Mouse (Mus musculus): ENCODE results near the gene Slc4a3. TPM values are rescaled to one million over a fixed set of nuclear protein-coding genes. Genes with fewer than 3 reads are reported as not detected.
A peak's percentile ranks its signal among the peaks of the same experiment; 100 is the strongest.

Slc4a3 gene
- polyA plus RNA-seq, 1 experiment from 2014 or later = 25.4 TPM

DNA sequence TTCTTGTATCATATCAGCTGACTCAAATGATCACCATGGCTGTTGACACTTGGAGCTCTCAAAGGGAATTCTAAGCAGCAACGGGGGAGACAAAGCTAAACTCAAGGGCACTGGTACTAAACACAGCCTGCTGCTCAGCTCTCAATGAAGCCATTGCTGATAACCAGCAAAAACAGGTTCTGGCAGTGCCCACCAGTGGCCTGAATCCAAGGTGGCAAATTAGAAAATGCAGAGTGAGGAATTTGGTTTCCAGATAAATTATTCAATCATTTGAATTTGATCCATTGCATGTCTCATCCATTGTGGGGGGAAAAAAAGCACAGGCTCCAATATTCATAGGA lies 15.8 kb downstream of the Slc4a3 start:
- Histone ChIP-seq H3K27me3 (replicated peaks) (peaks cover 21% of the 10 kb centered on the region; the same call in 1 of the 2 replicates), H3K9ac (peak overlapping the region; percentile 25; the same call in 1 of the 2 replicates), H3K27ac (replicated peaks) (peak overlapping the region; percentile 41), H3K4me2 (no peak overlapping the region), H3K36me3 (peaks cover 21% of the 10 kb centered on the region), H3K4me3 (no peak overlapping the region), H3K9me3 (0 out of 2 replicates have a peak, but pooled peaks cover 8% of the 10 kb centered on the region), H3K4me1 (peaks cover 53% of the 10 kb centered on the region)
- WGBS = 23% methylated on average over 1 of the region's 1 CpGs
- ATAC-seq (ENCODE audit: extremely low read depth, insufficient number of reproducible peaks, low FRiP score, low TSS enrichment) = no peak

- ATAC-seq (ENCODE audit: extremely low read depth, insufficient number of reproducible peaks, low FRiP score, low TSS enrichment) = no peak
- Histone ChIP-seq H3K4me3 (no peak overlapping the region), H3K27me3 (replicated peaks) (peaks cover 19% of the 10 kb centered on the region; the same call in 1 of the 2 replicates), H3K9ac (no peak overlapping the region), H3K4me2 (no peak overlapping the region), H3K36me3 (peaks cover under 1% of the 10 kb centered on the region; the same call in 1 of the 2 replicates), H3K27ac (replicated peaks) (no peak overlapping the region), H3K4me1 (peaks cover 44% of the 10 kb centered on the region), H3K9me3 (0 out of 2 replicates have a peak, but pooled peaks cover 8% of the 10 kb centered on the region)
- WGBS = 88% methylated on average over 2 of the region's 2 CpGs
These were observed 18.0 kb downstream of the Slc4a3 start for GRCm38 (mm10) chr1:75564102-75564501.

- H3K27me3 ChIP-seq (replicated peaks) = peaks cover 19% of the 10 kb centered on the region; the same call in 1 of the 2 replicates
- no peak overlapping the region for H3K4me2 ChIP-seq
- H3K27ac ChIP-seq (replicated peaks) = peak overlapping the region; percentile 29; the same call in 1 of the 2 replicates
- H3K4me1 ChIP-seq = peaks cover 39% of the 10 kb centered on the region
- 0 out of 2 replicates have a peak, but pooled peaks cover 8% of the 10 kb centered on the region for H3K9me3 ChIP-seq
- H3K9ac ChIP-seq = no peak overlapping the region
- no peaks in the 10 kb centered on the region for H3K36me3 ChIP-seq
- ATAC-seq (ENCODE audit: extremely low read depth, insufficient number of reproducible peaks, low FRiP score, low TSS enrichment) = no peak
- WGBS = 40% methylated on average over 5 of the region's 5 CpGs
- no peak overlapping the region for H3K4me3 ChIP-seq
These were observed 18.9 kb downstream of the Slc4a3 start for GRCm38 (mm10) chr1:75564916-75565315.

DNA sequence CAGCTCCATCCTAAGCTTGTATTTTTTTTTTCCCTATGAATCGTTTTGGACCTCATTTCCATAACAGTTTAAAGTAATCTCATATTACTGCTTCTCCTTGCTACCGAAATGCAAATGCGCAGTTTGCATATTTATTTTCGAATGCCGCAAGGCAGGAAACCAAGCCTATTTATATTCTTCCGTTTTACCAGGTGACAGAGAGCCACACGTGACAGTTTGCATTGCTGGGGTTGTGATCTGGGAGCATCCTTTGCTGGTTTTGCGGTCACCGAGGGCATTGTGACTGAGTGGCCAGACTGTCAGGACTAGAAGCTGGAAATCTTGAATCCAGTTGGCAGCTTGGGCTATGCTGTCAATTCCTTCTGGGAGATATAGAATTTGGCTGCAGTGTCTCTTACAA lies 19.6 kb downstream of the Slc4a3 start:
- WGBS = 43% methylated on average over 9 of the region's 9 CpGs
- no peak overlapping the region for H3K4me3 ChIP-seq
- peaks cover 19% of the 10 kb centered on the region; the same call in 1 of the 2 replicates for H3K27me3 ChIP-seq (replicated peaks)
- H3K36me3 ChIP-seq = no peaks in the 10 kb centered on the region
- no peak overlapping the region for H3K4me2 ChIP-seq
- H3K9me3 ChIP-seq = 0 out of 2 replicates have a peak, but pooled peaks cover 8% of the 10 kb centered on the region
- H3K9ac ChIP-seq = 0 out of 2 replicates have a peak overlapping the region, but pooled peaks have one; percentile 28
- ATAC-seq (ENCODE audit: extremely low read depth, insufficient number of reproducible peaks, low FRiP score, low TSS enrichment) = no peak
- peaks cover 43% of the 10 kb centered on the region for H3K4me1 ChIP-seq
- H3K27ac ChIP-seq (replicated peaks) = peak overlapping the region; percentile 66

DNA sequence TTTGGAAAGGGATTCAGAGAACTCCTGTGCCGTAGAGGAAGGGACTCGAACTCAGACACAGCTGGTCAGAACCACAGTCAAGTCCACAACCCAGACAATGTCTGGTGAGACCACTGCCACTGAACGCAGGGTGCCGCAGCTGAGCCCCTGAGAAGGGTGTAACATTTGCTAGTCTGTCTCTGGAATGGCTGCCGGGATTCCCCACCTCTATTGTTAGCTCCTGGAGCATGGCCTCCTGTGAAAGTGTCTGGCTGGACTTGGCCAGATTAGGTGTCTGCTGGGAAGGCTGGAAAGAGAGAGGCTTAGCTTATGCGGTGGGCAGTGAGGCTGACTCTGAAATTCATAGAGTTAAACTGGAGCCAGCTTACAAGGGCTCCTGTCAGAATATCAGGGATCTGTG lies 24.3 kb downstream of the Slc4a3 start:
- Histone ChIP-seq H3K36me3 (no peaks in the 10 kb centered on the region), H3K9me3 (no peaks in the 10 kb centered on the region), H3K27me3 (replicated peaks) (0 out of 2 replicates have a peak, but pooled peaks cover 3% of the 10 kb centered on the region), H3K9ac (peak overlapping the region; percentile 40), H3K4me1 (peaks cover 34% of the 10 kb centered on the region), H3K27ac (replicated peaks) (peak overlapping the region; percentile 85), H3K4me3 (no peak overlapping the region), H3K4me2 (no peak overlapping the region; the same call in 1 of the 2 replicates)
- ATAC-seq (ENCODE audit: extremely low read depth, insufficient number of reproducible peaks, low FRiP score, low TSS enrichment) = no peak
- 42% methylated on average over 6 of the region's 6 CpGs for WGBS

DNA sequence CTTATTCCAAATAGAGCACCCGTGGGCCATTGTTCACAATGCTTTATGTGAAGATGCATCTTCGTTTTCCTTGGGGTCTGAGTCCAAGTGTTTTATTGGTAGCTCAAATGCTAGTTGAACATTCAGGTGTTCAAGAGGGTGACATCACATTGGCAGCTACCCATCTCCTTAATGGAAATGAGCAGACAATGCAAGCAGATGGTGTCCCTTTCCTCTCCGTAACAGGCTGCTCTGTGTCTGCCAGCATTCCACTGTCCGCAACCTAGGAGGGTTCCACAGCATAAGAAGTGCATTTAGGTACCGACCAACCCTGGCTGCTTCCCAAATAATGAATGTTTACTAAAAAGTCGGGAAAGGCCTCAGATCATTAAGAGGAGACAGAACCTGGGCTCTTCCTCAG lies 26.7 kb downstream of the Slc4a3 start:
- Histone ChIP-seq H3K4me1 (peaks cover 23% of the 10 kb centered on the region), H3K27ac (replicated peaks) (no peak overlapping the region), H3K4me3 (no peak overlapping the region), H3K36me3 (no peaks in the 10 kb centered on the region), H3K9ac (no peak overlapping the region), H3K9me3 (no peaks in the 10 kb centered on the region), H3K4me2 (no peak overlapping the region), H3K27me3 (replicated peaks) (no peaks in the 10 kb centered on the region)
- no peak for ATAC-seq (ENCODE audit: extremely low read depth, insufficient number of reproducible peaks, low FRiP score, low TSS enrichment)
- 74% methylated on average over 6 of the region's 6 CpGs for WGBS

GRCm38 (mm10) chr1:75573715-75574114 lies 27.6 kb downstream of the Slc4a3 start:
- Histone ChIP-seq H3K27ac (replicated peaks) (no peak overlapping the region), H3K4me1 (peaks cover 23% of the 10 kb centered on the region), H3K36me3 (no peaks in the 10 kb centered on the region), H3K9me3 (no peaks in the 10 kb centered on the region), H3K4me3 (no peak overlapping the region), H3K9ac (no peak overlapping the region), H3K27me3 (replicated peaks) (no peaks in the 10 kb centered on the region), H3K4me2 (no peak overlapping the region)
- 46% methylated on average over 7 of the region's 7 CpGs for WGBS
- ATAC-seq (ENCODE audit: extremely low read depth, insufficient number of reproducible peaks, low FRiP score, low TSS enrichment) = no peak

DNA sequence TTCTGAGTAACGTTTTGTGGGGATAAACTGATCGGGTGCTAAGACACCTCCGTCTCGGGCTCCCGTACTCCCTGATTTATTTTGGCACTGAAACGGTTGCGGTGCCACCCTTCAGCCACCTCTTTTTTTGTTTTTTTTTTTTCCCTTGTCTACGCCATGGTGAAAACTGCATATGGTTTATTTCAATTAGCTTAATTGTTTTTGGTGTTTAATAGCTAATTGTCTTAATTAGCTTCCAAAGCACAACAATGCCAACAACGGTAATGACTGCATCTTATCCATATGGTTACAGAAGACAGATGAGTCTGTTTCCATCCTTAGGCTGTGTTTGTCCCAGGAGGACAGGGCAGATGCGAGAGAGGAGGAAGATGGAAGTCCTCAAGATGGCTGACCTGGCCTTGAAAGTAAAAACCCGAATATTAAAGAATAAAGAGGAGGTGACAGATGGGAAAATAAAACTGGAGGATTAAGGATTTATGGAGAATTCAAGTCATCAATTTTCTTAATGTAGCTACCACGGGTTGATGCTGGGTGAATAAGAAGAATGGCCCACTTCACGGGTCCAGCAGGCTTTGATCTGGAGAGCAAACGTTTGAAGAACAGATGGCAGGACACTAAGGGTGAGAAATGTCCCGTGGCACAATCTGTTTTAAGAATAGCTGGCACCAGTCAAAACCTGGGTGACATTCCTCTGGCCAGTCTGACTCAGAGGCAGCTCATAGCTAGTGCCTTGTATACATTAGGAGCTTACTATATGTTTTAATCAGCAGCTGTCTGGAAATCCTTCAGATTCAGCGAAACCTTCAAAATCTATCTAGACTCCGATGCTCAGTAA lies 28.6 kb downstream of the Slc4a3 start:
- peaks cover 23% of the 10 kb centered on the region for H3K4me1 ChIP-seq
- no peaks in the 10 kb centered on the region for H3K27me3 ChIP-seq (replicated peaks)
- H3K36me3 ChIP-seq = no peaks in the 10 kb centered on the region
- H3K4me2 ChIP-seq = no peak overlapping the region
- H3K9me3 ChIP-seq = no peaks in the 10 kb centered on the region
- ATAC-seq (ENCODE audit: extremely low read depth, insufficient number of reproducible peaks, low FRiP score, low TSS enrichment) = no peak
- H3K9ac ChIP-seq = no peak overlapping the region
- no peak overlapping the region for H3K27ac ChIP-seq (replicated peaks)
- WGBS = 72% methylated on average over 17 of the region's 17 CpGs
- no peak overlapping the region for H3K4me3 ChIP-seq

- Histone ChIP-seq H3K9ac (no peak overlapping the region), H3K27me3 (replicated peaks) (no peaks in the 10 kb centered on the region), H3K4me2 (no peak overlapping the region), H3K27ac (replicated peaks) (no peak overlapping the region), H3K4me3 (no peak overlapping the region), H3K9me3 (no peaks in the 10 kb centered on the region), H3K4me1 (no peaks in the 10 kb centered on the region), H3K36me3 (no peaks in the 10 kb centered on the region)
- ATAC-seq (ENCODE audit: extremely low read depth, insufficient number of reproducible peaks, low FRiP score, low TSS enrichment) = no peak
- 59% methylated on average over 7 of the region's 7 CpGs for WGBS
These were observed 36.0 kb downstream of the Slc4a3 start for GRCm38 (mm10) chr1:75581936-75582624.

GRCm38 (mm10) chr1:75582625-75582956 lies 36.5 kb downstream of the Slc4a3 start:
- Histone ChIP-seq H3K36me3 (no peaks in the 10 kb centered on the region), H3K4me3 (no peak overlapping the region), H3K27me3 (replicated peaks) (no peaks in the 10 kb centered on the region), H3K27ac (replicated peaks) (no peak overlapping the region), H3K9ac (no peak overlapping the region), H3K4me1 (peaks cover 4% of the 10 kb centered on the region), H3K4me2 (no peak overlapping the region), H3K9me3 (no peaks in the 10 kb centered on the region)
- ATAC-seq (ENCODE audit: extremely low read depth, insufficient number of reproducible peaks, low FRiP score, low TSS enrichment) = no peak
- 75% methylated on average over 5 of the region's 5 CpGs for WGBS

GRCm38 (mm10) chr1:75583034-75583433 lies 37.0 kb downstream of the Slc4a3 start:
- Histone ChIP-seq H3K9me3 (no peaks in the 10 kb centered on the region), H3K27ac (replicated peaks) (no peak overlapping the region), H3K4me3 (no peak overlapping the region), H3K9ac (no peak overlapping the region), H3K4me1 (peaks cover 8% of the 10 kb centered on the region), H3K36me3 (no peaks in the 10 kb centered on the region), H3K27me3 (replicated peaks) (no peaks in the 10 kb centered on the region), H3K4me2 (no peak overlapping the region)
- 67% methylated on average over 10 of the region's 10 CpGs for WGBS
- no peak for ATAC-seq (ENCODE audit: extremely low read depth, insufficient number of reproducible peaks, low FRiP score, low TSS enrichment)
